Mouse (Mus musculus): ENCODE data around the gene Glp1r. TPM values are rescaled to one million over a fixed set of nuclear protein-coding genes. Genes with fewer than 3 reads are reported as not detected.

Glp1r gene
- polyA plus RNA-seq, 1 experiment from 2014 or later: 1.3 TPM

DNA sequence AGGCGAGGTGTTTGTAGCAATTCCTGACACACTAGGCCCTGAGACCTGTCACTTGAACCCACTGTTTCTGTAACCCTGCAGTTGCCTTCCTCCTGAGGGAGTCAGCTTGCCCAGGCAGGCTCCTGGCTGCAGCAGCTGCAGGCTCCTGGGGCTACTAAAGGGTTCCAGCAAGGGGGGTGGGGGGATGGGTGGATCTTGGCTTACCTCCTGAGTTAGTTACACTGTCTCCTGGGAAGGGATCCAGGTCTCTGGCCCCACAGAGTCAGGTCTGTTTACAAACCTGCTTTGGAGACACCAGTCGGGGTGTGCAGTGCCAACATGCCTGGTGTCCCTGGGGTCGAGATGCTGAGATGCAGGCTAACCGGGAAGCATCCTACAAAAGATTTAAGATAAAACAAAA is 68.4 kb downstream of the Glp1r start:
- H3K4me1 ChIP-seq (ENCODE audit: control insufficient read depth, insufficient read depth, low read length): no peaks in the 10 kb centered on the region; the same call in 1 of the 2 replicates
- no peak overlapping the region for H3K27ac ChIP-seq (ENCODE audit: low read length)
- no peak overlapping the region for H3K9ac ChIP-seq (ENCODE audit: low read depth, low read length)
- H3K4me3 ChIP-seq (ENCODE audit: low read depth, low read length): no peak overlapping the region
- no peaks in the 10 kb centered on the region for H3K27me3 ChIP-seq (ENCODE audit: control insufficient read depth, insufficient read depth, low read depth, low read length)
- H3K36me3 ChIP-seq (ENCODE audit: control insufficient read depth, insufficient read depth, low read length): no peaks in the 10 kb centered on the region
- H3K9me3 ChIP-seq (replicated peaks; ENCODE audit: control insufficient read depth, low read length, poor library complexity, severe bottlenecking): no peaks in the 10 kb centered on the region
- ATAC-seq: no peak
- H3K4me2 ChIP-seq (ENCODE audit: low read length): no peak overlapping the region
- 58% methylated on average over 4 of the region's 4 CpGs for WGBS

DNA sequence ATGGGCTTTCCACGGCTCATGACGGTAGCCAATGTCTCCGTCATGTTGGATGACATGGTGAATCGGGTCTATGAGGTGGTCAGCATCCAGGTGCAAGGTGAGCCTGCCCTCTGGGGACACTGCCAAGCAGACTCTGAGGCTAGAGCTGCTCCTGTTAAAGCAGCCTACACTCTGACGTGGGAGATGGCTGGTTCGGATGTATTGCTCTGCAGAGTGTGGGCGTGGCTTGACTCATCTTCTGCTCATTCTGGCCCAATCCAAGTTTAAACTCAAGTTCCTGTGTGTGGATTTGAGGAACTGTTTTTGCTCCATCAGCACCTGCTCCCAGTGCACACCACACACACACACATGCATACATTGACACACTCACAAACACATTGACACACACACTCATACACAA is 70.3 kb downstream of the Glp1r start:
- Histone ChIP-seq H3K4me1 (ENCODE audit: control insufficient read depth, insufficient read depth, low read length) (no peaks in the 10 kb centered on the region; the same call in 1 of the 2 replicates), H3K9me3 (replicated peaks; ENCODE audit: control insufficient read depth, low read length, poor library complexity, severe bottlenecking) (no peaks in the 10 kb centered on the region), H3K4me2 (ENCODE audit: low read length) (no peak overlapping the region), H3K4me3 (ENCODE audit: low read depth, low read length) (no peak overlapping the region), H3K27me3 (ENCODE audit: control insufficient read depth, insufficient read depth, low read depth, low read length) (no peaks in the 10 kb centered on the region), H3K27ac (ENCODE audit: low read length) (no peak overlapping the region), H3K9ac (ENCODE audit: low read depth, low read length) (no peak overlapping the region), H3K36me3 (ENCODE audit: control insufficient read depth, insufficient read depth, low read length) (no peaks in the 10 kb centered on the region)
- ATAC-seq: no peak
- 85% methylated on average over 7 of the region's 7 CpGs for WGBS

DNA sequence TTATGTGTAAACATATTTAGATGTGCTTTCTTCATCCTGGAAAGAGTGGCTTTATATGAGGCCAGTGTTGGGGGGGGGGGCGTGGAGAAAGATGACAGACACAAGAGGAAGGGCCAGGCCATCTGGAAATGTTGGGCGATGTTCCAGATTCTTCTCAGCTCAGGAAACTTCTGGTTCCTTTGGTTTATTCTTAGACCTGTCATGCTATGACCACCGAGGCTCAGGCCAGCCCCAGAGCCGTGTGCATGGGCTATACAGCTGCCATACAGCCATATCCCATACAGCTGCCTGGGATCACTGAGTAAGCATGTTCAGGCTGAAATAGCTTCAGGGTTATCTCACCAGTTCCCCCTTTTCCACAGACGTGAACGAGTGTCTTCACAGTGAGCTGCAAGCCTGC is 71.7 kb downstream of the Glp1r start:
- 74% methylated on average over 6 of the region's 6 CpGs for WGBS
- no peak for ATAC-seq
- H3K4me1 ChIP-seq (ENCODE audit: control insufficient read depth, insufficient read depth, low read length): no peaks in the 10 kb centered on the region; the same call in 1 of the 2 replicates
- H3K4me3 ChIP-seq (ENCODE audit: low read depth, low read length): no peak overlapping the region
- H3K9ac ChIP-seq (ENCODE audit: low read depth, low read length): no peak overlapping the region
- H3K27me3 ChIP-seq (ENCODE audit: control insufficient read depth, insufficient read depth, low read depth, low read length): no peaks in the 10 kb centered on the region
- no peak overlapping the region for H3K27ac ChIP-seq (ENCODE audit: low read length)
- H3K36me3 ChIP-seq (ENCODE audit: control insufficient read depth, insufficient read depth, low read length): no peaks in the 10 kb centered on the region
- H3K4me2 ChIP-seq (ENCODE audit: low read length): no peak overlapping the region
- H3K9me3 ChIP-seq (replicated peaks; ENCODE audit: control insufficient read depth, low read length, poor library complexity, severe bottlenecking): no peaks in the 10 kb centered on the region

DNA sequence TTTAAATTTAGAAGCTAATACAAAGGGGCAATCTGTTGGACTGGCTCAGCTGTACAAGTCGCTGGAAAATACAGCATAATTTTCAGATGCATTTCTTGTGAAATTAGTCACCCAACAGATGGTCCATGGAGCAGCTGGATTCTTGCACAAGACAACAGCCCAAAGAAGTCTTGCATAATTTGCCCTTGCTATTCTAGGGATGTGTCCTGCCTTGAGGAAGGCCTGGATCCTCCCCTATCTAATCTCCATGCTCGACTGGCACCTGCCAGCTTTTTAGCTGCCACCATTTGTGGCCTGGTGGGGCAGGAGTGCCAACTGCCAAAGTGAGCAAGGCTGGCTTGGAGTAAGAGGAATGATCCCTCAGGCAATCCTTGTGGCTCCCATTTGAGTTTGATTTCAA is 75.7 kb downstream of the Glp1r start:
- H3K4me1 ChIP-seq (ENCODE audit: control insufficient read depth, insufficient read depth, low read length): no peaks in the 10 kb centered on the region
- no peak overlapping the region for H3K9ac ChIP-seq (ENCODE audit: low read depth, low read length)
- no peaks in the 10 kb centered on the region for H3K36me3 ChIP-seq (ENCODE audit: control insufficient read depth, insufficient read depth, low read length)
- no peak overlapping the region for H3K4me2 ChIP-seq (ENCODE audit: low read length)
- no peak overlapping the region for H3K27ac ChIP-seq (ENCODE audit: low read length)
- 60% methylated on average over 2 of the region's 2 CpGs for WGBS
- no peaks in the 10 kb centered on the region for H3K9me3 ChIP-seq (replicated peaks; ENCODE audit: control insufficient read depth, low read length, poor library complexity, severe bottlenecking)
- ATAC-seq: no peak
- no peaks in the 10 kb centered on the region for H3K27me3 ChIP-seq (ENCODE audit: control insufficient read depth, insufficient read depth, low read depth, low read length)
- no peak overlapping the region for H3K4me3 ChIP-seq (ENCODE audit: low read depth, low read length)

DNA sequence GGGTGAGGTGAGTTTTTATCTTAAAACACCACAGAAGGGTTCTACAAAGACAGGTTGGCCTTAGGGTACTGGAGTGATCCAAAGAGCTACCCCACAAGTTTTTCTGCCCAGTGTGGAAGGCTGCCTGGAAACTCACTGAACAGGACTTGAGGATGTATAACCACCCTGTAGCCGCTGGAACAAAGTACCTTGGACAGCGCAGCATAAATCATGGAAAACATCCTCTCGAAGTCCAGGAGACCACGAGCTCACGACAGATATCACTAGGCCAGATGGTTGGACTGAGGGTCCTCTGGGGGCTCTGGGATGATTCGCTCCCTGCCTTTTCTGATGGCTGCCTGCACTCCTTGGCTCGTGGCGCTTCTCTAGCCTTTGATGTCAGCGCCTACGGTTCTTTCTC is 76.9 kb downstream of the Glp1r start:
- H3K4me1 ChIP-seq (ENCODE audit: control insufficient read depth, insufficient read depth, low read length): no peaks in the 10 kb centered on the region
- no peak overlapping the region for H3K9ac ChIP-seq (ENCODE audit: low read depth, low read length)
- no peak for ATAC-seq
- H3K4me2 ChIP-seq (ENCODE audit: low read length): no peak overlapping the region
- H3K36me3 ChIP-seq (ENCODE audit: control insufficient read depth, insufficient read depth, low read length): no peaks in the 10 kb centered on the region
- H3K4me3 ChIP-seq (ENCODE audit: low read depth, low read length): no peak overlapping the region
- H3K27me3 ChIP-seq (ENCODE audit: control insufficient read depth, insufficient read depth, low read depth, low read length): no peaks in the 10 kb centered on the region
- H3K9me3 ChIP-seq (replicated peaks; ENCODE audit: control insufficient read depth, low read length, poor library complexity, severe bottlenecking): no peaks in the 10 kb centered on the region
- no peak overlapping the region for H3K27ac ChIP-seq (ENCODE audit: low read length)
- 84% methylated on average over 10 of the region's 10 CpGs for WGBS

DNA sequence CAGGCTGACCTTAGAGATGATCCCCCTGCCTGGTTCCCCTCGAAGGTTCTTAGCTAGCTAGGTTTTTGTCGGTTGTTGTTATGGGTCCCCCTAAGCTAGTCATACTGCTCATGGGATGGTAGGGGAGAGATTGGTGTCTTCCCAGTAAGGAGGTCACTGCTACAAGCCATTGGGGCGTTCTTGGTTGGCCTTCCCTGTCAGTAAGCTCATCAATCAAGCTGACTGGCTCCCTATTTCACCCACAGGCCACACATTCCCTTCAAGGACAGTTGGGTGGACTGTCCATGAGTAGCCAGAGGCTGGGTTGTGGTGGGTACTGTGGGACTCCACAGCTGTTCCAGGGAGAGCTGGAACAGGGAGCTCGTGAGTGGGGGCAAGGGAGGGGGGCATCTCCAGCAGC is 81.9 kb downstream of the Glp1r start:
- Histone ChIP-seq H3K27me3 (ENCODE audit: control insufficient read depth, insufficient read depth, low read depth, low read length) (no peaks in the 10 kb centered on the region), H3K9me3 (replicated peaks; ENCODE audit: control insufficient read depth, low read length, poor library complexity, severe bottlenecking) (no peaks in the 10 kb centered on the region), H3K9ac (ENCODE audit: low read depth, low read length) (no peak overlapping the region), H3K4me3 (ENCODE audit: low read depth, low read length) (no peak overlapping the region), H3K36me3 (ENCODE audit: control insufficient read depth, insufficient read depth, low read length) (no peaks in the 10 kb centered on the region), H3K4me2 (ENCODE audit: low read length) (no peak overlapping the region), H3K27ac (ENCODE audit: low read length) (no peak overlapping the region), H3K4me1 (ENCODE audit: control insufficient read depth, insufficient read depth, low read length) (no peaks in the 10 kb centered on the region)
- 92% methylated on average over 4 of the region's 4 CpGs for WGBS
- ATAC-seq: no peak

DNA sequence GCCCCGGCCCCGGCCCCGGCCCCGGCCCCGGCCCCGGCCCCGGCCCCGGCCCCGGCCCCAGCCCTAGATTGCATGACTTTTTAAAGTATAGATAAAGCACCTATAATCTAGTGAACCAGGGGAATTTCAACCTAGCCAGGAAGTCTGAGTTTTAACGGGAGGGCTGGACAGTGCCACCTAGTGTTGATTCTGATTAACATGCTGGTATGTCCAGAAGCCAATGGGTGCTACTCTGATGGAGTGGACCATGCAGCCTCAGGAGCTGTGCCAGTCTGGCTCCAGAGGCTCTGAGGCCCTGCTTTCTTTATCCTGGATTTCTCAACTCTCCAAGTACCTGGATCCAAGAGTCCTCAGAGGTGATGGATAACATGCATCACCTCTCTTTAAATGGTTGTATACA is 88.6 kb downstream of the Glp1r start:
- H3K4me3 ChIP-seq (ENCODE audit: low read depth, low read length): no peak overlapping the region
- no peaks in the 10 kb centered on the region for H3K27me3 ChIP-seq (ENCODE audit: control insufficient read depth, insufficient read depth, low read depth, low read length)
- ATAC-seq: no peak

More for the DNA sequence above, 88.6 kb downstream of the Glp1r start:
- Histone ChIP-seq H3K9me3 (replicated peaks; ENCODE audit: control insufficient read depth, low read length, poor library complexity, severe bottlenecking) (no peaks in the 10 kb centered on the region), H3K4me2 (ENCODE audit: low read length) (no peak overlapping the region), H3K36me3 (ENCODE audit: control insufficient read depth, insufficient read depth, low read length) (no peaks in the 10 kb centered on the region), H3K9ac (ENCODE audit: low read depth, low read length) (no peak overlapping the region), H3K4me1 (ENCODE audit: control insufficient read depth, insufficient read depth, low read length) (no peaks in the 10 kb centered on the region), H3K27ac (ENCODE audit: low read length) (no peak overlapping the region)
- WGBS: 75% methylated on average over 10 of the region's 10 CpGs

Small RNAs within 50 kb of the gene (microRNA-seq; reads per million reads assigned to microRNA genes)
- gene Gm24026: not detected

Other genes with a start within 250 kb of the Glp1r start
- gene Umodl1, start 52.8 kb downstream of the Glp1r start, polyA plus RNA-seq (2015; fragmentation: Nextera tagmentation; extraction: Ambion mirVana): 0.09 and 0.10 TPM in 2 replicates
- 23.7 and 24.3 TPM in 2 replicates for gene Abcg1, start 155.9 kb downstream of the Glp1r start, polyA plus RNA-seq (2015; fragmentation: Nextera tagmentation; extraction: Ambion mirVana)
- 0.70 and 1.3 TPM in 2 replicates for gene Tff3, start 227.8 kb downstream of the Glp1r start, polyA plus RNA-seq (2015; fragmentation: Nextera tagmentation; extraction: Ambion mirVana)
- gene Tff2, start 242.5 kb downstream of the Glp1r start, polyA plus RNA-seq (2015; fragmentation: Nextera tagmentation; extraction: Ambion mirVana): not detected in 2 replicates

Measured in midbrain, embryonic 16.5 days (tissue).